Mouse (Mus musculus): Measurements from ENCODE around the gene Tex264.

Tex264 gene

DNA sequence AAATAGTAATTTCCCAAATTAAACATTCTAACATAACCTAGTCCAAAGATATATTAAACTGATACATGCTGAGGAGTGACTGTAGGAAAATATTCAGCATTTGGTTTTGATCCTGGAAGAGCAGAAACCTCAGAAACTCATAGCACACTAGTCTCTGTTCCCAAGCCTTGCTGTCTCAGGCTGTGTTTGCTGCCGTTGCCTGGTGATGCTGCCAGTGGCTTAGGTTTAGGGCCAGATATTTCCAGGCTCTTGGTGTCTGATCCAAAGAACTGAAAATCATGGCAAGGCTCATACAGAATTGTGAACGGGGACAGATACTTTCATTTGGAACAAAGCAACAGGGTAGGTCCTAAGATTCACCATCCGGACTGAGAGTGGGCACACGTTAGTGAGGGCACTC, 75.0 kb downstream of the Tex264 start:
- DNase-seq (ENCODE audit: extremely low read depth, low read depth, low spot score) = no peak

All from fat pad, adult 2 months (tissue).